In genomic region chr3:53463765-53464114, GRCm38 (mm10) we compare ENCODE assay signal across 8 mouse cellular contexts. TPM values are rescaled to one million over a fixed set of nuclear protein-coding genes. Genes with fewer than 3 reads are reported as not detected.
DNase-seq lines count a peak whose midpoint lies in the region; ATAC-seq and TF ChIP-seq lines count a peak whose summit lies in the region.

No protein-coding gene starts in this region.

- peak overlapping the region; percentile 72; the same call in 1 of the 2 replicates for H3K27ac ChIP-seq in cerebellum, adult 2 months (ENCODE audit: insufficient read depth, low read length)
- no peak overlapping the region for H3K27ac ChIP-seq in thymus, adult 2 months (ENCODE audit: control insufficient read depth, insufficient read depth, low read length)
- peak overlapping the region; percentile 85 for H3K27ac ChIP-seq in liver, embryonic 13.5 days

- peak; percentile 55; the same call in 1 of the 2 replicates for ATAC-seq in liver, embryonic 13.5 days (ENCODE audit: low read depth)
- no peak; the same call in 1 of the 2 replicates for ATAC-seq in frontal cortex, adult (ENCODE audit: low TSS enrichment)

- TF ChIP-seq POLR2A in cerebellum, adult 2 months (IDR thresholded peaks at IDR 0.05; ENCODE audit: borderline replicate concordance, insufficient read depth, low read length), result no peak
- TF ChIP-seq POLR2A in thymus, adult 2 months (IDR thresholded peaks at IDR 0.05; ENCODE audit: control insufficient read depth, extremely low read depth, insufficient read depth, low read length, poor library complexity), result peak; percentile 43; the same call in 1 of the 2 replicates

- peak overlapping the region; percentile 97 for H3K4me3 ChIP-seq in cerebellum, adult 2 months (replicated peaks; ENCODE audit: insufficient read depth, low read depth, low read length)
- H3K4me3 ChIP-seq in thymus, adult 2 months (ENCODE audit: control insufficient read depth, insufficient read depth, low read length), result peak overlapping the region; percentile 66
- H3K4me3 ChIP-seq in liver, embryonic 13.5 days (replicated peaks), result peak overlapping the region; percentile 93

- H3K9ac ChIP-seq in liver, embryonic 13.5 days, result peak overlapping the region; percentile 86

- H3K4me1 ChIP-seq in cerebellum, adult 2 months (ENCODE audit: control insufficient read depth, insufficient read depth, low read length), result no peaks in the 10 kb centered on the region; the same call in 1 of the 2 replicates
- H3K4me1 ChIP-seq in thymus, adult 2 months (replicated peaks; ENCODE audit: control insufficient read depth, insufficient read depth, low read length), result peaks cover 15% of the 10 kb centered on the region
- H3K4me1 ChIP-seq in liver, embryonic 13.5 days (replicated peaks), result peaks cover 52% of the 10 kb centered on the region

- H3K4me2 ChIP-seq in liver, embryonic 13.5 days, result peak overlapping the region; percentile 80

- 1% methylated on average over 35 of the region's 35 CpGs for WGBS in cerebellum, adult 2 months
- WGBS in thymus, adult 2 months, result under 1% methylated on average over 35 of the region's 35 CpGs
- 0% methylated on average over 35 of the region's 35 CpGs for WGBS in liver, embryonic 13.5 days (ENCODE audit: insufficient replicate concordance)

- H3K27me3 ChIP-seq in cerebellum, adult 2 months (ENCODE audit: control insufficient read depth, insufficient read depth, low read length), result no peaks in the 10 kb centered on the region
- no peaks in the 10 kb centered on the region for H3K27me3 ChIP-seq in thymus, adult 2 months (ENCODE audit: control insufficient read depth, insufficient read depth, low read length)
- H3K27me3 ChIP-seq in liver, embryonic 13.5 days, result no peaks in the 10 kb centered on the region

- H3K36me3 ChIP-seq in thymus, adult 2 months (ENCODE audit: control insufficient read depth, insufficient read depth, low read length), result no peaks in the 10 kb centered on the region
- peaks cover 28% of the 10 kb centered on the region for H3K36me3 ChIP-seq in liver, embryonic 13.5 days

- no peak for DNase-seq in cerebellum, adult 2 months
- DNase-seq in cerebellum, adult 11 months, result no peak
- no peak for DNase-seq in thymus, adult 2 months
- DNase-seq in thymus, postnatal 4 days, result no peak
- DNase-seq in liver, embryonic 13.5 days, result no peak
- DNase-seq in layer of hippocampus, postnatal 36 days, result no peak
- DNase-seq in left cerebral cortex, adult 9 months (ENCODE audit: low spot score in 2 of 2), result no peak

- no peak for TF ChIP-seq CTCF in cerebellum, adult 2 months (IDR thresholded peaks at IDR 0.05; ENCODE audit: borderline replicate concordance, insufficient read depth, low read depth, low read length)
- TF ChIP-seq CTCF in thymus, adult 2 months (IDR thresholded peaks at IDR 0.05; ENCODE audit: borderline replicate concordance, control insufficient read depth, extremely low read depth, insufficient read depth, low read length, poor library complexity), result no peak

- H3K9me3 ChIP-seq in liver, embryonic 13.5 days (replicated peaks), result no peaks in the 10 kb centered on the region

RNA-seq across cellular contexts. Expression of gene Proser1, which starts 0.3 kb away (rescaled TPM):
- polyA plus RNA-seq in cerebellum, adult 2 months (2012; rRNA removed), result 21.2 and 21.9 TPM in 2 replicates
- 78.9 and 99.6 TPM in 2 replicates for polyA plus RNA-seq in thymus, adult 2 months (2012; rRNA removed)
- polyA plus RNA-seq in liver, embryonic 13.5 days (2015; fragmentation: Nextera tagmentation; extraction: Ambion mirVana), result 4.9 and 5.4 TPM in 2 replicates
- 10 to 100 TPM; 25.2 to 28.3 TPM for total RNA-seq in layer of hippocampus, postnatal 36 days (2021)

RNA-seq across cellular contexts. Expression of gene Nhlrc3, which starts 0.6 kb away (rescaled TPM):
- 7.9 and 8.1 TPM in 2 replicates for polyA plus RNA-seq in cerebellum, adult 2 months (2012; rRNA removed)
- polyA plus RNA-seq in thymus, adult 2 months (2012; rRNA removed), result 9.5 and 9.9 TPM in 2 replicates
- polyA plus RNA-seq in liver, embryonic 13.5 days (2015; fragmentation: Nextera tagmentation; extraction: Ambion mirVana), result 4.0 and 5.0 TPM in 2 replicates
- 1 to 10 TPM; 7.7 to 9.9 TPM for total RNA-seq in layer of hippocampus, postnatal 36 days (2021)

RNA-seq across cellular contexts. Expression of gene Stoml3, which starts 24.7 kb away (rescaled TPM):
- 0.52 and 0.93 TPM in 2 replicates for polyA plus RNA-seq in cerebellum, adult 2 months (2012; rRNA removed)
- 0.16 and 0.27 TPM in 2 replicates for polyA plus RNA-seq in thymus, adult 2 months (2012; rRNA removed)
- not detected in 2 replicates for polyA plus RNA-seq in liver, embryonic 13.5 days (2015; fragmentation: Nextera tagmentation; extraction: Ambion mirVana)
- total RNA-seq in layer of hippocampus, postnatal 36 days (2021), result under 1 TPM; 0.50 to 0.63 TPM
